Mouse (Mus musculus) neural tube, embryonic 11.5 days (tissue): ENCODE results near the gene Arl14ep. TPM values are rescaled to one million over a fixed set of nuclear protein-coding genes. Genes with fewer than 3 reads are reported as not detected.
A peak's percentile ranks its signal among the peaks of the same experiment; 100 is the strongest.

Experiments
- ATAC-seq: fragments of 200-750 bp; cut with Nextera tagmentation; 2 replicates; pipeline ENCODE4 v1.8.0; 2017; ENCODE audit warnings: moderate number of reproducible peaks, mild to moderate bottlenecking, moderate TSS enrichment, moderate library complexity; ENCODE audit not compliant: insufficient read depth, low FRiP score, low TSS enrichment
- DNase-seq: peaks from one replicate; pipeline ENCODE4 v3.0.0-alpha.2; 2015; ENCODE audit warnings: low spot score
- H3K27ac ChIP-seq: fragments of 300-500 bp; sonication (generic); 2 replicates; pipeline ENCODE4 v1.5.1; 2014; ENCODE audit warnings: low read depth, mild to moderate bottlenecking, low read length
- H3K27me3 ChIP-seq: fragments of 300-500 bp; sonication (generic); 2 replicates; pipeline ENCODE4 v1.6.1; 2014; ENCODE audit warnings: mild to moderate bottlenecking, low read length, mixed read lengths; ENCODE audit not compliant: control insufficient read depth, insufficient read depth
- H3K36me3 ChIP-seq: fragments of 300-500 bp; sonication (generic); 2 replicates; pipeline ENCODE4 v1.6.1; 2014; ENCODE audit warnings: mild to moderate bottlenecking, low read length, moderate library complexity, mixed read lengths; ENCODE audit not compliant: control insufficient read depth, insufficient read depth
- H3K4me1 ChIP-seq: fragments of 300-500 bp; sonication (generic); 2 replicates; pipeline ENCODE4 v1.6.1; 2014; ENCODE audit warnings: low read length, mixed read lengths; ENCODE audit not compliant: control insufficient read depth, insufficient read depth
- H3K4me2 ChIP-seq: fragments of 300-500 bp; sonication (generic); 2 replicates; pipeline ENCODE4 v1.6.1; 2014; ENCODE audit warnings: low read depth, mild to moderate bottlenecking, moderate library complexity
- H3K4me3 ChIP-seq: fragments of 300-500 bp; sonication (generic); 2 replicates; pipeline ENCODE4 v1.5.1; 2014; ENCODE audit warnings: low read depth, low read length
- H3K9ac ChIP-seq: fragments of 300-500 bp; sonication (generic); 2 replicates; pipeline ENCODE4 v1.6.1; 2014; ENCODE audit warnings: mild to moderate bottlenecking, low read length
- H3K9me3 ChIP-seq: fragments of 300-500 bp; sonication (generic); 2 replicates; pipeline ENCODE4 v1.6.1; 2016; ENCODE audit warnings: low read length; ENCODE audit not compliant: control insufficient read depth
- WGBS: fragments of 180-500 bp; shearing (Covaris S2); extraction: QIAGEN DNeasy Blood & Tissue Kit; methylation state at CpG from one replicate; pipeline ENCODE4 v1.1.7; 2014; 5-methylcytosine and 5-hydroxymethylcytosine counted together
- polyA plus RNA-seq: library from polyadenylated mRNA; unstranded; fragments of >200 nt; fragmentation: Nextera tagmentation; extraction: Ambion mirVana; gene quantifications from 2 replicates; pipeline ENCODE4 v1.2.1, GENCODE M21; 2014

Arl14ep gene
- polyA plus RNA-seq, 1 experiment from 2014 or later = 53.8 TPM

DNA sequence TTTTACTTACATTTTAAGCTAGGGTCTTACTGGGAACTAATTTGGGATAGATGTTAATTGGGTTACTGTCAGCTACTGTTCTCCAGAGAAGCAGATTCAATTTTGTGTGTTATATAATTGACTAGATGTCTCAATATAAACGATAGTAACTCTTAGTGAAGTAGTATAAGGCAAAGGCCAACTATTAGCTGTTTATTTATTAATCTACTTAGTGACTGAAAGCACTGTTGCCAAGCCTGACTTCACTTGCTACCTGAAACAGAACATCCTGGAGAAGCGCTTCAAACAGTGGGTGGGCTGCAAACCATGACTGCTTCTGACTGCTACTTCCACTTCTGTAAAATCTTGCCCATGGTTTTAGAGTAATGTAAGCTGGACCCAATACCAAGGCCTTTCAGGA lies 13.2 kb downstream of the Arl14ep start:
- no peaks in the 10 kb centered on the region for H3K9me3 ChIP-seq
- no peak overlapping the region for H3K9ac ChIP-seq
- no peak overlapping the region for H3K4me2 ChIP-seq
- WGBS = 89% methylated on average over 2 of the region's 2 CpGs
- no peaks in the 10 kb centered on the region for H3K27me3 ChIP-seq
- DNase-seq = no peak
- H3K27ac ChIP-seq = no peak overlapping the region
- no peaks in the 10 kb centered on the region for H3K4me1 ChIP-seq
- ATAC-seq = no peak
- peaks cover 2% of the 10 kb centered on the region; the same call in 1 of the 2 replicates for H3K36me3 ChIP-seq
- H3K4me3 ChIP-seq = no peak overlapping the region

DNA sequence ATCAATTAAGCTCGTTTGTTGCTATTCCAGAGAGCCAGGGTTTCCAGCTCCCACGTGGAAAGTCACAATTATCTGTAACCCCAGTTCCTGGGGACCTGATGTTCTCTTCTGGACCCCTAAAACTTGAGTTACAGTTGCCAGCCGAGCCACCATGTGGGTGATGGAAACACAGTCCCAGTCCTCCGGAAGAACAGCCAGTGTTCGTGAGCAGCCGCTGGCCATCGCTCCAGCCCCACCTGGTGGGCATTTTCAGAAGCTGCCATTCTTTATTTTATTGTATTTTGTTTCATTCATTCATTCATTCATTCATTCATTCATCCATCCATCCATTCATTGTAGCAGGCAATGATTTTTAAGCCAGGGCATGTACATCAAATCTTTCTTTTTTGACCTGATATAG lies 14.0 kb downstream of the Arl14ep start:
- Histone ChIP-seq H3K36me3 (peaks cover 2% of the 10 kb centered on the region; the same call in 1 of the 2 replicates), H3K9ac (no peak overlapping the region), H3K27me3 (no peaks in the 10 kb centered on the region), H3K27ac (no peak overlapping the region), H3K9me3 (no peaks in the 10 kb centered on the region), H3K4me1 (no peaks in the 10 kb centered on the region), H3K4me2 (no peak overlapping the region), H3K4me3 (no peak overlapping the region)
- ATAC-seq (no peak; the same call in 1 of the 2 replicates), DNase-seq (peak; percentile 48)
- 39% methylated on average over 7 of the region's 7 CpGs for WGBS

GRCm38 (mm10) chr2:106959380-106959779 lies 14.8 kb downstream of the Arl14ep start:
- 87% methylated on average over 5 of the region's 5 CpGs for WGBS
- DNase-seq (no peak), ATAC-seq (no peak)
- no peaks in the 10 kb centered on the region for H3K4me1 ChIP-seq
- H3K27me3 ChIP-seq = no peaks in the 10 kb centered on the region
- no peaks in the 10 kb centered on the region for H3K9me3 ChIP-seq
- no peak overlapping the region for H3K9ac ChIP-seq
- no peaks in the 10 kb centered on the region; the same call in 1 of the 2 replicates for H3K36me3 ChIP-seq
- no peak overlapping the region for H3K4me3 ChIP-seq
- no peak overlapping the region for H3K27ac ChIP-seq
- H3K4me2 ChIP-seq = no peak overlapping the region

GRCm38 (mm10) chr2:106958916-106959315 lies 15.3 kb downstream of the Arl14ep start:
- no peak overlapping the region for H3K4me2 ChIP-seq
- no peaks in the 10 kb centered on the region for H3K27me3 ChIP-seq
- no peak for ATAC-seq
- no peaks in the 10 kb centered on the region; the same call in 1 of the 2 replicates for H3K36me3 ChIP-seq
- no peak overlapping the region for H3K27ac ChIP-seq
- no peak for DNase-seq
- H3K9me3 ChIP-seq = no peaks in the 10 kb centered on the region
- no peak overlapping the region for H3K9ac ChIP-seq
- WGBS = 82% methylated on average over 6 of the region's 6 CpGs
- H3K4me1 ChIP-seq = peaks cover 3% of the 10 kb centered on the region
- H3K4me3 ChIP-seq = no peak overlapping the region

DNA sequence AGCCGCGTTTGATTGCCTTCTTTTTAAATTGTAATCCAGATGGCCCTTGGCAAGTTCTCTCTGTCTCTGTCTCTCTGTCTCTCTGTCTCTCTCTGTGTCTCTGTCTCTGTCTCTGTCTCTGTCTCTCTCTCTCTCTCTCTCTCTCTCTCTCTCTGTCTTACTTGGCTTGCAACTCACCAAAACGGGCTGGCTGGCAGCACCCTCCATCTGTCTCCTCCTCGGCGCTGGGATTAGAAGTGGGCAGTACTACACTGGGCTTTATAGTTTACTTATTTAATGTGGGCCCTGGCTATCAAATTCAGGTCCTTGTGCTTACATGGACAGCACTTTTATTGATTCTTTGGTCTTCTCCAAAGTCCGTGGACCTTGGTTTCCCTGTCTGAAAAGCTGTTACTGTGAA lies 18.1 kb downstream of the Arl14ep start:
- Histone ChIP-seq H3K27me3 (no peaks in the 10 kb centered on the region), H3K4me1 (peaks cover 3% of the 10 kb centered on the region), H3K9me3 (no peaks in the 10 kb centered on the region), H3K36me3 (no peaks in the 10 kb centered on the region), H3K4me2 (no peak overlapping the region), H3K27ac (no peak overlapping the region), H3K4me3 (no peak overlapping the region), H3K9ac (no peak overlapping the region)
- DNase-seq (no peak), ATAC-seq (no peak)
- WGBS = 66% methylated on average over 6 of the region's 6 CpGs

DNA sequence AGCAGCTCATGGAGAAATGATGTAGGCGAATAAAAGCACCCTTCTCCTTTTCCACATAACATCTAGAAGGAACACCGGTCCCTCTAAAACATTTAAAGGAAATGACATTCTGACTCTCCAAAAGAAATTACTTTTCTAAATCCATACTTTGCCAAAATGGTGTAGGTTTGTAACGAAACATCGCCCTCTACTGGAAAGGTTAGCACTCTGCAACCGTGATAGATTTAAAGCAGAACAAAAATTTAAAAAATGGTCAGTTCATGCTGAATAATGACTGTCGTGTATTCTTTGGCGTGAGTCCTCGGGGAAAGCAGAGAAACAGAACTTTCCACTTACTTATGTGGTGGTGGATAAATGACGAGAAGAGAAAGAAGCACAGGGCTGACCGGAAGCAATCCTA lies 18.6 kb downstream of the Arl14ep start:
- H3K36me3 ChIP-seq = no peaks in the 10 kb centered on the region
- no peak overlapping the region for H3K9ac ChIP-seq
- H3K9me3 ChIP-seq = no peaks in the 10 kb centered on the region
- H3K4me2 ChIP-seq = no peak overlapping the region
- WGBS = 14% methylated on average over 10 of the region's 10 CpGs
- DNase-seq = no peak
- peaks cover 3% of the 10 kb centered on the region for H3K4me1 ChIP-seq
- no peak for ATAC-seq
- H3K27me3 ChIP-seq = no peaks in the 10 kb centered on the region
- no peak overlapping the region for H3K27ac ChIP-seq
- H3K4me3 ChIP-seq = no peak overlapping the region

GRCm38 (mm10) chr2:106954975-106955374 lies 19.2 kb downstream of the Arl14ep start:
- ATAC-seq = no peak
- no peak overlapping the region for H3K4me2 ChIP-seq
- H3K4me1 ChIP-seq = peaks cover 3% of the 10 kb centered on the region
- H3K27ac ChIP-seq = no peak overlapping the region
- no peak overlapping the region for H3K9ac ChIP-seq
- H3K9me3 ChIP-seq = no peaks in the 10 kb centered on the region
- DNase-seq = no peak
- H3K36me3 ChIP-seq = no peaks in the 10 kb centered on the region
- 68% methylated on average over 6 of the region's 6 CpGs for WGBS
- H3K4me3 ChIP-seq = no peak overlapping the region
- H3K27me3 ChIP-seq = no peaks in the 10 kb centered on the region

GRCm38 (mm10) chr2:106942451-106942850 lies 31.8 kb downstream of the Arl14ep start:
- Histone ChIP-seq H3K9ac (no peak overlapping the region), H3K27me3 (no peaks in the 10 kb centered on the region), H3K4me1 (no peaks in the 10 kb centered on the region), H3K36me3 (no peaks in the 10 kb centered on the region), H3K4me2 (no peak overlapping the region), H3K27ac (no peak overlapping the region), H3K4me3 (no peak overlapping the region), H3K9me3 (no peaks in the 10 kb centered on the region)
- ATAC-seq (no peak), DNase-seq (no peak)
- 85% methylated on average over 1 of the region's 1 CpGs for WGBS

DNA sequence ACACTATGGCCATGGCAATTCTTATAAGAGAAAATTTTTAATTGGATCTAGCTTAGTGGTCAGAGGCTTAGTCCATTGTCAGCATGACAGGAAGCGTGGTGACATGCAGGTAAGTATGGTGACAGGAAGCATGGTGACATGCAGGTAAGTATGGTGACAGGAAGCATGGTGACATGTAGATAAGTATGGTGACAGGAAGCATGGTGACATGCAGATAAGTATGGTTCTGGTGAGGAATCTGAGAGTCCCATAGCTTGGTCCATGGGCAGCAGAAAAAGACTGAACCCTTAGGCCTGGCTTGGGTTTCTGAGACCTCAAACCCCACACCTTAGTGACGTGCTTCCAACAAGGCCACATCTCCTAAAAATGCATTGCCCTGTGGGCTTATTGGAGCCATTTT lies 38.5 kb downstream of the Arl14ep start:
- ATAC-seq = no peak
- 89% methylated on average over 2 of the region's 2 CpGs for WGBS
- H3K9ac ChIP-seq = no peak overlapping the region

More for the DNA sequence above, 38.5 kb downstream of the Arl14ep start:
- H3K27me3 ChIP-seq = no peaks in the 10 kb centered on the region
- H3K9me3 ChIP-seq = no peaks in the 10 kb centered on the region
- H3K4me1 ChIP-seq = no peaks in the 10 kb centered on the region
- no peaks in the 10 kb centered on the region for H3K36me3 ChIP-seq
- H3K4me3 ChIP-seq = no peak overlapping the region
- DNase-seq = no peak
- H3K4me2 ChIP-seq = no peak overlapping the region
- no peak overlapping the region for H3K27ac ChIP-seq
